Mouse (Mus musculus): ENCODE results near the gene Nucks1. TPM values are rescaled to one million over a fixed set of nuclear protein-coding genes. Genes with fewer than 3 reads are reported as not detected.

Gene Nucks1
- polyA plus RNA-seq, 1 experiment = 20.6 TPM

GRCm38 (mm10) chr1:131940711-131941244 lies 30.4 kb downstream of the Nucks1 start:
- TF ChIP-seq USF1 (IDR thresholded peaks at IDR 0.05; ENCODE audit: low read depth) = no peak
- TF ChIP-seq MAX (IDR thresholded peaks at IDR 0.05; ENCODE audit: low read depth) = no peak
- TF ChIP-seq REST (IDR thresholded peaks at IDR 0.05; ENCODE audit: insufficient read depth, insufficient read length) = no peak
- no peak for TF ChIP-seq MYOD1 (IDR thresholded peaks at IDR 0.05; ENCODE audit: control insufficient read depth in 1 of 3, insufficient read length in 2 of 3, low read depth in 2 of 3)
- TF ChIP-seq TCF3 (IDR thresholded peaks at IDR 0.05; ENCODE audit: insufficient read length, low read depth) = no peak
- TF ChIP-seq TCF12 (IDR thresholded peaks at IDR 0.05; ENCODE audit: insufficient read depth, poor library complexity, severe bottlenecking) = no peak
- no peak for TF ChIP-seq E2F4 (IDR thresholded peaks at IDR 0.05; ENCODE audit: insufficient read depth)
- no peak for TF ChIP-seq CEBPB (IDR thresholded peaks at IDR 0.05; ENCODE audit: insufficient read depth, poor library complexity, severe bottlenecking)
- TF ChIP-seq SRF (IDR thresholded peaks at IDR 0.05; ENCODE audit: control insufficient read depth, insufficient read length, low read depth) = no peak
- TF ChIP-seq MYOG (IDR thresholded peaks at IDR 0.05; ENCODE audit: control insufficient read depth in 1 of 3, insufficient read depth in 1 of 3, insufficient read length in 2 of 3, low read depth in 2 of 3) = no peak
- TF ChIP-seq POLR2A (IDR thresholded peaks at IDR 0.05; ENCODE audit: insufficient read length, low read depth) = no peak
- no peak for TF ChIP-seq POLR2AphosphoS2 (IDR thresholded peaks at IDR 0.05; ENCODE audit: insufficient read length, low read depth)
- Histone ChIP-seq H3K79me2 (ENCODE audit: control insufficient read depth, insufficient read depth) (no peaks in the 10 kb centered on the region), H3K27me3 (ENCODE audit: control insufficient read depth, insufficient read depth, insufficient read length) (no peaks in the 10 kb centered on the region), H3K4me3 (no peak overlapping the region), H3K36me3 (ENCODE audit: control insufficient read depth, insufficient read depth) (peaks cover 13% of the 10 kb centered on the region), H3K4me2 (ENCODE audit: low read depth) (no peak overlapping the region), H3ac (ENCODE audit: control insufficient read depth, insufficient read length) (no peak overlapping the region)

- H3ac ChIP-seq (ENCODE audit: control insufficient read depth, insufficient read length) = no peak overlapping the region
- H3K27me3 ChIP-seq (ENCODE audit: control insufficient read depth, insufficient read depth, insufficient read length) = no peaks in the 10 kb centered on the region
- no peak overlapping the region for H3K4me3 ChIP-seq
- TF ChIP-seq POLR2A (IDR thresholded peaks at IDR 0.05; ENCODE audit: insufficient read length, low read depth) (no peak), TCF12 (IDR thresholded peaks at IDR 0.05; ENCODE audit: insufficient read depth, poor library complexity, severe bottlenecking) (no peak), POLR2AphosphoS2 (IDR thresholded peaks at IDR 0.05; ENCODE audit: insufficient read length, low read depth) (no peak), MYOG (IDR thresholded peaks at IDR 0.05; ENCODE audit: control insufficient read depth in 1 of 3, insufficient read depth in 1 of 3, insufficient read length in 2 of 3, low read depth in 2 of 3) (no peak), MAX (IDR thresholded peaks at IDR 0.05; ENCODE audit: low read depth) (no peak), SRF (IDR thresholded peaks at IDR 0.05; ENCODE audit: control insufficient read depth, insufficient read length, low read depth) (no peak), USF1 (IDR thresholded peaks at IDR 0.05; ENCODE audit: low read depth) (no peak), CEBPB (IDR thresholded peaks at IDR 0.05; ENCODE audit: insufficient read depth, poor library complexity, severe bottlenecking) (no peak), REST (IDR thresholded peaks at IDR 0.05; ENCODE audit: insufficient read depth, insufficient read length) (no peak), E2F4 (IDR thresholded peaks at IDR 0.05; ENCODE audit: insufficient read depth) (no peak), MYOD1 (IDR thresholded peaks at IDR 0.05; ENCODE audit: control insufficient read depth in 1 of 3, insufficient read length in 2 of 3, low read depth in 2 of 3) (no peak), TCF3 (IDR thresholded peaks at IDR 0.05; ENCODE audit: insufficient read length, low read depth) (no peak)
- no peaks in the 10 kb centered on the region for H3K79me2 ChIP-seq (ENCODE audit: control insufficient read depth, insufficient read depth)
- H3K4me2 ChIP-seq (ENCODE audit: low read depth) = peak overlapping the region; percentile 8
- H3K36me3 ChIP-seq (ENCODE audit: control insufficient read depth, insufficient read depth) = peaks cover 9% of the 10 kb centered on the region
These were observed 31.2 kb downstream of the Nucks1 start for GRCm38 (mm10) chr1:131941501-131941900.

- Histone ChIP-seq H3K4me2 (ENCODE audit: low read depth) (peak overlapping the region; percentile 52), H3ac (ENCODE audit: control insufficient read depth, insufficient read length) (no peak overlapping the region), H3K36me3 (ENCODE audit: control insufficient read depth, insufficient read depth) (no peaks in the 10 kb centered on the region), H3K27me3 (ENCODE audit: control insufficient read depth, insufficient read depth, insufficient read length) (no peaks in the 10 kb centered on the region), H3K4me3 (no peak overlapping the region), H3K79me2 (ENCODE audit: control insufficient read depth, insufficient read depth) (no peaks in the 10 kb centered on the region)
- TF ChIP-seq REST (IDR thresholded peaks at IDR 0.05; ENCODE audit: insufficient read depth, insufficient read length) = no peak
- TF ChIP-seq TCF12 (IDR thresholded peaks at IDR 0.05; ENCODE audit: insufficient read depth, poor library complexity, severe bottlenecking) = no peak
- peak; percentile 33 for TF ChIP-seq E2F4 (IDR thresholded peaks at IDR 0.05; ENCODE audit: insufficient read depth)
- no peak for TF ChIP-seq MYOD1 (IDR thresholded peaks at IDR 0.05; ENCODE audit: control insufficient read depth in 1 of 3, insufficient read length in 2 of 3, low read depth in 2 of 3)
- no peak for TF ChIP-seq TCF3 (IDR thresholded peaks at IDR 0.05; ENCODE audit: insufficient read length, low read depth)
- no peak for TF ChIP-seq MAX (IDR thresholded peaks at IDR 0.05; ENCODE audit: low read depth)
- no peak for TF ChIP-seq POLR2AphosphoS2 (IDR thresholded peaks at IDR 0.05; ENCODE audit: insufficient read length, low read depth)
- TF ChIP-seq MYOG (IDR thresholded peaks at IDR 0.05; ENCODE audit: control insufficient read depth in 1 of 3, insufficient read depth in 1 of 3, insufficient read length in 2 of 3, low read depth in 2 of 3) = no peak
- peak; percentile 44 for TF ChIP-seq USF1 (IDR thresholded peaks at IDR 0.05; ENCODE audit: low read depth)
- TF ChIP-seq SRF (IDR thresholded peaks at IDR 0.05; ENCODE audit: control insufficient read depth, insufficient read length, low read depth) = no peak
- no peak for TF ChIP-seq POLR2A (IDR thresholded peaks at IDR 0.05; ENCODE audit: insufficient read length, low read depth)
- TF ChIP-seq CEBPB (IDR thresholded peaks at IDR 0.05; ENCODE audit: insufficient read depth, poor library complexity, severe bottlenecking) = no peak
These were observed 32.6 kb downstream of the Nucks1 start for GRCm38 (mm10) chr1:131942621-131943590.

- Histone ChIP-seq H3K4me3 (no peak overlapping the region), H3ac (ENCODE audit: control insufficient read depth, insufficient read length) (no peak overlapping the region), H3K4me2 (ENCODE audit: low read depth) (no peak overlapping the region), H3K36me3 (ENCODE audit: control insufficient read depth, insufficient read depth) (no peaks in the 10 kb centered on the region), H3K79me2 (ENCODE audit: control insufficient read depth, insufficient read depth) (no peaks in the 10 kb centered on the region), H3K27me3 (ENCODE audit: control insufficient read depth, insufficient read depth, insufficient read length) (no peaks in the 10 kb centered on the region)
- TF ChIP-seq CEBPB (IDR thresholded peaks at IDR 0.05; ENCODE audit: insufficient read depth, poor library complexity, severe bottlenecking) (no peak), SRF (IDR thresholded peaks at IDR 0.05; ENCODE audit: control insufficient read depth, insufficient read length, low read depth) (no peak), REST (IDR thresholded peaks at IDR 0.05; ENCODE audit: insufficient read depth, insufficient read length) (no peak), TCF12 (IDR thresholded peaks at IDR 0.05; ENCODE audit: insufficient read depth, poor library complexity, severe bottlenecking) (no peak), MYOG (IDR thresholded peaks at IDR 0.05; ENCODE audit: control insufficient read depth in 1 of 3, insufficient read depth in 1 of 3, insufficient read length in 2 of 3, low read depth in 2 of 3) (no peak), E2F4 (IDR thresholded peaks at IDR 0.05; ENCODE audit: insufficient read depth) (no peak), POLR2A (IDR thresholded peaks at IDR 0.05; ENCODE audit: insufficient read length, low read depth) (no peak), MAX (IDR thresholded peaks at IDR 0.05; ENCODE audit: low read depth) (no peak), MYOD1 (IDR thresholded peaks at IDR 0.05; ENCODE audit: control insufficient read depth in 1 of 3, insufficient read length in 2 of 3, low read depth in 2 of 3) (no peak), USF1 (IDR thresholded peaks at IDR 0.05; ENCODE audit: low read depth) (no peak), POLR2AphosphoS2 (IDR thresholded peaks at IDR 0.05; ENCODE audit: insufficient read length, low read depth) (no peak), TCF3 (IDR thresholded peaks at IDR 0.05; ENCODE audit: insufficient read length, low read depth) (no peak)
These were observed 35.5 kb downstream of the Nucks1 start for GRCm38 (mm10) chr1:131945674-131946440.

All from myocyte (in vitro differentiated cells).